Mouse (Mus musculus) kidney, postnatal 0 days (tissue): ENCODE data around the gene Gng12. TPM values are rescaled to one million over a fixed set of nuclear protein-coding genes. Genes with fewer than 3 reads are reported as not detected.

Source experiments
- ATAC-seq: fragments of 200-750 bp; cut with Nextera tagmentation; replicated peaks from 2 replicates; pipeline ENCODE4 v1.8.0; 2017; ENCODE audit warnings: low read depth, moderate number of reproducible peaks, moderate TSS enrichment, moderate library complexity; ENCODE audit not compliant: low FRiP score
- DNase-seq: peaks from one replicate; pipeline ENCODE4 v3.0.0-alpha.2; 2016; ENCODE audit warnings: low spot score
- H3K27ac ChIP-seq: fragments of 300-500 bp; sonication (generic); 2 replicates; pipeline ENCODE4 v1.5.1; 2014; ENCODE audit warnings: mild to moderate bottlenecking
- H3K27me3 ChIP-seq: fragments of 300-500 bp; sonication (generic); 2 replicates; pipeline ENCODE4 v1.6.1; 2014; ENCODE audit warnings: low read length, mixed read lengths; ENCODE audit not compliant: insufficient read depth
- H3K36me3 ChIP-seq: fragments of 300-500 bp; sonication (generic); 2 replicates; pipeline ENCODE4 v1.6.1; 2014; ENCODE audit warnings: low read length, mixed read lengths; ENCODE audit not compliant: insufficient read depth
- H3K4me1 ChIP-seq: fragments of 300-500 bp; sonication (generic); replicated peaks from 2 replicates; pipeline ENCODE4 v1.6.1; 2014; ENCODE audit warnings: antibody characterized with exemption, low read length, mixed read lengths; ENCODE audit not compliant: insufficient read depth
- H3K4me2 ChIP-seq: fragments of 300-500 bp; sonication (generic); 2 replicates; pipeline ENCODE4 v1.6.1; 2014; ENCODE audit warnings: mild to moderate bottlenecking, low read length, moderate library complexity, mixed read lengths
- H3K4me3 ChIP-seq: fragments of 300-500 bp; sonication (generic); replicated peaks from 2 replicates; pipeline ENCODE4 v1.5.1; 2014; ENCODE audit warnings: low read depth, low read length
- H3K9ac ChIP-seq: fragments of 300-500 bp; sonication (generic); 2 replicates; pipeline ENCODE4 v1.6.1; 2014; ENCODE audit warnings: low read depth, low read length
- H3K9me3 ChIP-seq: fragments of 300-500 bp; sonication (generic); replicated peaks from 2 replicates; pipeline ENCODE4 v1.6.1; 2016; ENCODE audit warnings: low read length, inconsistent platforms, mixed read lengths
- CTCF ChIP-seq: IDR thresholded peaks from 2 replicates; pipeline ENCODE4 v1.5.1; 2016; ENCODE audit warnings: antibody characterized with exemption, low read depth, mild to moderate bottlenecking, moderate library complexity
- WGBS: fragments of 180-500 bp; shearing (Covaris S2); extraction: QIAGEN DNeasy Blood & Tissue Kit; methylation state at CpG from one replicate; pipeline ENCODE4 v1.1.7; 2014; 5-methylcytosine and 5-hydroxymethylcytosine counted together
- polyA plus RNA-seq: library from polyadenylated mRNA; unstranded; fragments of >200 nt; fragmentation: Nextera tagmentation; extraction: Ambion mirVana; gene quantifications from 2 replicates; pipeline ENCODE4 v1.2.1, GENCODE M21; 2015

Gng12 gene
- polyA plus RNA-seq, 1 experiment from 2014 or later: 144 TPM

GRCm38 (mm10) chr6:67049695-67050038, 153.5 kb downstream of the Gng12 start:
- H3K9me3 ChIP-seq: no peaks in the 10 kb centered on the region
- ATAC-seq (no peak), DNase-seq (no peak)
- H3K9ac ChIP-seq: no peak overlapping the region
- no peak for TF ChIP-seq CTCF
- H3K27ac ChIP-seq: no peak overlapping the region
- H3K27me3 ChIP-seq: no peaks in the 10 kb centered on the region
- H3K36me3 ChIP-seq: no peaks in the 10 kb centered on the region
- no peak overlapping the region for H3K4me2 ChIP-seq
- H3K4me1 ChIP-seq: no peaks in the 10 kb centered on the region
- 58% methylated on average over 2 of the region's 2 CpGs for WGBS
- H3K4me3 ChIP-seq: no peak overlapping the region

DNA sequence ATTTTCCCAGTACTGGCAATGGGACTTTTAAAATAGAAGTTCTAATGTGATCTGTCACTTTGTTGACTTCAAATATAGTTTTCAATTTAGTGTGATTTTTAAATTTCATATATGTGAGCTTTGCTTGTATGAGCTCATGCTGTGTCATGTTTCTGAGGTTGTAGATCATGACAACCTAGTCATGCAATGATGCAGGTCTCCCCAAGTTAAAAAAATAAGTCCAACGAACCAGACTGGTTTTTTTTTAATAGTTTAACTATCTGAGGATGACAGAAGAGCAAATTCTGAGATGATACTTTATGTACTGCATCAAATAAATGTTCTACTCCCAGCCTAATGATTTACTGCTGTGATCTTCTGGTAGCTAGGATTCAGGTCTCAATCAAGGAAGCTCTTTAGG, 153.9 kb downstream of the Gng12 start:
- Histone ChIP-seq H3K4me2 (no peak overlapping the region), H3K27me3 (no peaks in the 10 kb centered on the region), H3K36me3 (no peaks in the 10 kb centered on the region), H3K27ac (no peak overlapping the region), H3K9ac (no peak overlapping the region), H3K4me3 (no peak overlapping the region), H3K4me1 (no peaks in the 10 kb centered on the region), H3K9me3 (no peaks in the 10 kb centered on the region)
- DNase-seq: no peak
- no peak for ATAC-seq
- WGBS: 19% methylated on average over 1 of the region's 1 CpGs
- no peak for TF ChIP-seq CTCF

DNA sequence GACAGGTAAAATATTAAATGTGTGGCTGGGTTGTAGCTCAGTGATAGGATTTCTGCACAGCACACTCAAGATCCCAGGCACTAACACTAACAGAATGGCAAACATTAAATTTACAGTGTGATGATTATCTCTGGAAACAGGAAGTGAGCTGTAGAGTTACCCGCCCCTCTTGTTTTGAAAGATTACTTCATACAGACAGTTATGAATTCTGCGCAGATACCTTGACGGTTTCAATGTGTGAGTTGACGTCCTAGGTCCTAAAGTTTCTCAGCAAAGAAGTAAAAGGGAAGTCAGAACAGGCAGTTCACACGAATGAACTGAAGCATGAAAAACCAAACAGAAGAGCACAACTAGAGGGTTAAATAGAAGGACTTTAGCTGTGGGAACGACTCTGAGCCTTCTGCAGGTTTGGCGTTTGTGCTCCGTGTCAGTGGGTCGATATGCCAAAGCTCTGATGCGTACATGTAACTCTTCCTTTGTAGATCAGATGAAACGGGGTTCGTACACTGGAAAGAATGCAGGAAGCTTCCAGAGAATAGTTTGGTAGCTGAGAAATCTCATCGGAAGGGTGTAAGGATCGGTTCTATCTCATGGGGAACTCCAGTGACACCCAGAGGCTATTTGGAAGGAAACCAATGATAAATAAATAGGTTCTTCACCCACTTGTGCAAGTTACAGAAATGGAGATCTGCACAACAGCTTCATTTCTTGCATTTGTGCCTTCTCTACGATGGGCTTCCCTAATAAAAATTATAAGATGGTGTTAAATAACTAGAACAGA, 160.1 kb downstream of the Gng12 start:
- Histone ChIP-seq H3K4me1 (no peaks in the 10 kb centered on the region), H3K4me2 (no peak overlapping the region), H3K9ac (no peak overlapping the region), H3K36me3 (no peaks in the 10 kb centered on the region), H3K9me3 (no peaks in the 10 kb centered on the region), H3K27me3 (no peaks in the 10 kb centered on the region), H3K27ac (no peak overlapping the region), H3K4me3 (no peak overlapping the region)
- TF ChIP-seq CTCF: no peak
- ATAC-seq (no peak), DNase-seq (no peak)
- WGBS: 53% methylated on average over 15 of the region's 15 CpGs

DNA sequence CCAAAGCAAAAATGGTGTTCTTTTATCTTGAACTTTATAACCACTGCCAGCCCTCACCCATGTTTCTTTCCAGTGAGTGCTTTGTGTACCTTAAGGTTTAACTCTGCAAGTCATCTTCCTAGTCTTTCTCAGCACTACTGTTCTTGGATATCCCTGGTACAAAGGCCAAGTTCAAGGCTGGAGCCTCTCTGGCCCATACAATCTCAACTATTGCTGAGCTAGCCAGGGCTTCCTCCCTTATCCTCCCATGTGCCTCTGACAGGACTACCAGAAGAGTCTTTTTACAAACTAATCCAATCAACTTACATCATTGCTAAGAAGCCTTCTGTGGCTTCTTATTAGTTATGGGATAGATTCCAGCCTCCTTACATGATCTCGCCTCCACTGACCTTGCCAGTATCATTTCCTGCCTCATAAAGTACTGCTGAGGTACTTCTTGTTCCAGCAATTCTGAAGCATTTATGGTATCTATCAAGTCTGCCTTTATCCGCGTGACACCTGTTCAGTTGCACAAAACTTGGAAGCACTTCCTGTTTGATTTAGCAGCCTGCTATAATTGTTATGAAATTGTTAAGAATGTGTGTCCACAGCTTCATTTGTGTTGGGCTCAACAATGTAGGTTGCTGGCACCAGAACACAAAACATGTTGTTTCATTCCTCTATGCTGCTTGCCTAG, 160.8 kb downstream of the Gng12 start:
- no peak overlapping the region for H3K9ac ChIP-seq
- TF ChIP-seq CTCF: no peak
- ATAC-seq (no peak), DNase-seq (no peak)
- H3K9me3 ChIP-seq: no peaks in the 10 kb centered on the region
- no peaks in the 10 kb centered on the region for H3K27me3 ChIP-seq
- no peak overlapping the region for H3K4me2 ChIP-seq
- H3K27ac ChIP-seq: no peak overlapping the region
- no peaks in the 10 kb centered on the region for H3K36me3 ChIP-seq
- H3K4me1 ChIP-seq: no peaks in the 10 kb centered on the region
- 60% methylated on average over 3 of the region's 3 CpGs for WGBS
- H3K4me3 ChIP-seq: no peak overlapping the region

DNA sequence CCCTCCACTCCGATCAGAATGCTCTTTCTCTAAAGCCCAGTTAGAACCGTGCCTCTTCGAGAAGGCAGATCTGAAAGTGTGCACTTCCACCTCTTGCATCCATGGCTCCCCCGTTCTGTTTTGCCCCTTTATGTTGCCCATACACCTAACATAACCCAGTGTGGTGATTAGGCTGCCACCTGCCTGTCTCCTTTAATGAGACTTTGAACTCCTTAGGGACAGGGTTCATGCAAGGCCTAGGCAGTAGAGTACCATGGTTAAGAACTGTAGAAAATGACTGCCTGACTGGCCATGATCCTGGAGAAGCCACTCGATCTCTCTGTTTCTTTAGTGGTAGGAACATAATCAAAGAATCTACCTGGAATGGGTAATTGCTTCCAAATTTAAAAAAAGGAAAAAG, 161.4 kb downstream of the Gng12 start:
- Histone ChIP-seq H3K9me3 (no peaks in the 10 kb centered on the region), H3K4me1 (no peaks in the 10 kb centered on the region), H3K27me3 (no peaks in the 10 kb centered on the region), H3K4me3 (no peak overlapping the region), H3K36me3 (no peaks in the 10 kb centered on the region), H3K27ac (no peak overlapping the region), H3K4me2 (no peak overlapping the region), H3K9ac (no peak overlapping the region)
- 86% methylated on average over 5 of the region's 5 CpGs for WGBS
- DNase-seq: no peak
- TF ChIP-seq CTCF: no peak
- ATAC-seq: no peak

DNA sequence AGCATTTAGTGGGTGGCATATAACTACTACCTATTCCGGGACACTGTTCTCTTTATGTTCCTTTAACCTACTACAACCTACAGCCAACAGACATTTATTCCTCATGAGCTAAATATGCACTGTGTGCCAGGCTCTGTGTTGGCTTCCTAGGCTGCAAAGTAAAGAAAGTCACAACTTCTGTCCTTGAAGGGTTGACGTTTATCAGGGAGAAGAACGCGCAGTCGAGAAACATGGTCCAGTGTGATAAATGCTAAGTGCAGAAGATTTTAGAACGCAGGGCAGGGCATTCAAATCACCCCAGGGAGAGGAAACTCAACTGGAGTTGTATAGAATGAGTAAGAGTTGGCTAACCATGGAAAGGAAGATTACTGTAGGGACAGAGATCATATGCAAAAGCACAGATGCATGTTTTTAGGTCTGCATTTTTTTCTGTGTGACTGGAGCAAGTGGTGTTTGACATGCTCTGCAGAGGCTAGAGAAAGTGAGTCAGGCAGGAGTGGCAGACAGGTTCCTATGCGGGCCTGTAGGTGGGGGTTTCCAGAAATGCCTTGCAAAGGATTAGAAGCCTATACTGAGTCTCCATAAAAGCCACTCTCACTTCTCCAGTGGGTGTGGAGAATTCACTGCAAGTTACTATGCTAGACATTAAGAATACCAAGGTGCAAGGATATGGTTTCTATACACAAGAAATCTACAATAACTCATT, 161.9 kb downstream of the Gng12 start:
- WGBS: 90% methylated on average over 7 of the region's 7 CpGs
- Histone ChIP-seq H3K4me2 (no peak overlapping the region), H3K4me3 (no peak overlapping the region), H3K36me3 (no peaks in the 10 kb centered on the region), H3K4me1 (no peaks in the 10 kb centered on the region), H3K27ac (no peak overlapping the region), H3K27me3 (no peaks in the 10 kb centered on the region), H3K9ac (no peak overlapping the region), H3K9me3 (no peaks in the 10 kb centered on the region)
- ATAC-seq (no peak), DNase-seq (no peak)
- TF ChIP-seq CTCF: no peak
